Mouse (Mus musculus) liver, postnatal 0 days (tissue): ENCODE measurements around the gene Pthlh.

Experiments
- CTCF ChIP-seq: sonication (generic); IDR thresholded peaks from 2 replicates; pipeline ENCODE4 v1.5.1; 2016; ENCODE audit warnings: antibody characterized with exemption, low read depth
- EP300 ChIP-seq: IDR thresholded peaks from 2 replicates; pipeline ENCODE4 v1.6.1; 2016; ENCODE audit warnings: antibody characterized with exemption, low read depth, mild to moderate bottlenecking

- TF ChIP-seq CTCF, result no peak
- TF ChIP-seq EP300, result no peak
These were observed 46.5 kb upstream of the Pthlh start for GRCm38 (mm10) chr6:147310435-147310978.
